Mouse (Mus musculus) liver, postnatal 0 days (tissue): ENCODE results near the gene Ubtf. TPM values are rescaled to one million over a fixed set of nuclear protein-coding genes. Genes with fewer than 3 reads are reported as not detected.
A peak's percentile ranks its signal among the peaks of the same experiment; 100 is the strongest.

Source experiments
- ATAC-seq: fragments of 200-750 bp; cut with Nextera tagmentation; 2 replicates; pipeline ENCODE4 v1.8.0; 2017; ENCODE audit warnings: mild to moderate bottlenecking, moderate library complexity
- DNase-seq: peaks from one replicate; pipeline ENCODE4 v3.0.0-alpha.2; 2016
- H3K27ac ChIP-seq: fragments of 300-500 bp; sonication (generic); 2 replicates; pipeline ENCODE4 v1.5.1; 2014; ENCODE audit warnings: antibody characterized with exemption, moderate library complexity, mild to moderate bottlenecking, low read depth
- H3K27me3 ChIP-seq: fragments of 300-500 bp; sonication (generic); 2 replicates; pipeline ENCODE4 v1.6.1; 2014; ENCODE audit warnings: low read length, control low read depth, mixed read lengths; ENCODE audit not compliant: insufficient read depth
- H3K36me3 ChIP-seq: fragments of 300-500 bp; sonication (generic); replicated peaks from 2 replicates; pipeline ENCODE4 v1.6.1; 2014; ENCODE audit warnings: mild to moderate bottlenecking, control low read depth, low read length, moderate library complexity, mixed read lengths; ENCODE audit not compliant: insufficient read depth
- H3K4me1 ChIP-seq: fragments of 300-500 bp; sonication (generic); 2 replicates; pipeline ENCODE4 v1.6.1; 2014; ENCODE audit warnings: antibody characterized with exemption, mild to moderate bottlenecking, control low read depth; ENCODE audit not compliant: insufficient read depth
- H3K4me2 ChIP-seq: fragments of 300-500 bp; sonication (generic); 2 replicates; pipeline ENCODE4 v1.6.1; 2014; ENCODE audit warnings: low read depth, mild to moderate bottlenecking, low read length, moderate library complexity, mixed read lengths
- H3K4me3 ChIP-seq: fragments of 300-500 bp; sonication (generic); 2 replicates; pipeline ENCODE4 v1.5.1; 2014; ENCODE audit warnings: low read depth, low read length
- H3K9ac ChIP-seq: fragments of 300-500 bp; sonication (generic); replicated peaks from 2 replicates; pipeline ENCODE4 v1.6.1; 2014; ENCODE audit warnings: mild to moderate bottlenecking, moderate library complexity
- H3K9me3 ChIP-seq: fragments of 300-500 bp; sonication (generic); 2 replicates; pipeline ENCODE4 v1.6.1; 2016; ENCODE audit warnings: mild to moderate bottlenecking, control low read depth, low read length, mixed read lengths
- CTCF ChIP-seq: sonication (generic); IDR thresholded peaks from 2 replicates; pipeline ENCODE4 v1.5.1; 2016; ENCODE audit warnings: antibody characterized with exemption, low read depth
- EP300 ChIP-seq: IDR thresholded peaks from 2 replicates; pipeline ENCODE4 v1.6.1; 2016; ENCODE audit warnings: antibody characterized with exemption, low read depth, mild to moderate bottlenecking
- WGBS: fragments of 180-500 bp; shearing (Covaris S2); extraction: QIAGEN DNeasy Blood & Tissue Kit; methylation state at CpG from one replicate; pipeline ENCODE4 v1.1.7; 2014; ENCODE audit not compliant: insufficient replicate concordance; 5-methylcytosine and 5-hydroxymethylcytosine counted together
- polyA plus RNA-seq: library from polyadenylated mRNA; unstranded; fragments of >200 nt; fragmentation: Nextera tagmentation; extraction: Ambion mirVana; gene quantifications from 2 replicates; pipeline ENCODE4 v1.2.1, GENCODE M21; 2015

Gene Ubtf
- polyA plus RNA-seq, 1 experiment from 2014 or later, result 32.5 TPM

GRCm38 (mm10) chr11:102308104-102308503 lies 11.4 kb downstream of the Ubtf start:
- DNase-seq (no peak), ATAC-seq (no peak)
- 81% methylated on average over 9 of the region's 9 CpGs for WGBS
- no peak overlapping the region for H3K9ac ChIP-seq
- no peak overlapping the region for H3K27ac ChIP-seq
- peaks cover 52% of the 10 kb centered on the region for H3K36me3 ChIP-seq
- H3K9me3 ChIP-seq, result no peaks in the 10 kb centered on the region
- H3K4me3 ChIP-seq, result no peak overlapping the region
- H3K27me3 ChIP-seq, result no peaks in the 10 kb centered on the region
- no peak overlapping the region for H3K4me2 ChIP-seq
- TF ChIP-seq EP300, result no peak
- no peak for TF ChIP-seq CTCF
- peaks cover 24% of the 10 kb centered on the region for H3K4me1 ChIP-seq

- Histone ChIP-seq H3K4me1 (peaks cover 13% of the 10 kb centered on the region), H3K4me2 (no peak overlapping the region), H3K27me3 (no peaks in the 10 kb centered on the region), H3K9ac (no peak overlapping the region), H3K4me3 (no peak overlapping the region), H3K36me3 (peaks cover 37% of the 10 kb centered on the region), H3K9me3 (no peaks in the 10 kb centered on the region), H3K27ac (no peak overlapping the region)
- 74% methylated on average over 3 of the region's 3 CpGs for WGBS
- ATAC-seq, result no peak
- no peak for DNase-seq
- TF ChIP-seq EP300 (no peak), CTCF (no peak)
Measured at GRCm38 (mm10) chr11:102305359-102305758, 14.2 kb downstream of the Ubtf start.

DNA sequence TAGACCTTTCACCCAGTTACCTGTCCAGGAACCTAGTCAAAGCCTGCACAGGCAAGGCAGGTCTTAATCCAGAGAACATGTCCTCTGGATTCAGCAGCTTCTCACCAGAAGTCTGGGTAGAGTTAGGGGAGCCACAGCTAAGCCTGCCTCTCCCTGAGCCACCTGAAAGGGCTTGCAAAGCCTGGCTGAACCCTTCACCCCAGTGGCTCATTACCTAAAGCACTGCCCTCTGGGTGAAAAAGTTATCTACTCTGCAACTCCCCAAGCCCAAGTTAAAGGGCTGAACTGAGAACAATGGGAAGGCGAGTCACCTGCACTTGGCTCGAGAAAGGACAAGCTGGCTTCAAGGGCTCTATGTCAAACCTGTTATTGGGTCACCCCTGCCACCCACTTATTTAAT lies 15.4 kb downstream of the Ubtf start:
- Histone ChIP-seq H3K9ac (no peak overlapping the region), H3K4me2 (no peak overlapping the region), H3K9me3 (no peaks in the 10 kb centered on the region; the same call in 1 of the 2 replicates), H3K36me3 (peaks cover 26% of the 10 kb centered on the region), H3K4me1 (peaks cover under 1% of the 10 kb centered on the region), H3K27me3 (no peaks in the 10 kb centered on the region), H3K27ac (no peak overlapping the region), H3K4me3 (no peak overlapping the region)
- ATAC-seq, result no peak
- WGBS, result 67% methylated on average over 2 of the region's 2 CpGs
- TF ChIP-seq EP300, result no peak
- TF ChIP-seq CTCF, result no peak
- no peak for DNase-seq

- no peak for ATAC-seq
Measured at GRCm38 (mm10) chr11:102299839-102300238, 19.7 kb downstream of the Ubtf start.

DNA sequence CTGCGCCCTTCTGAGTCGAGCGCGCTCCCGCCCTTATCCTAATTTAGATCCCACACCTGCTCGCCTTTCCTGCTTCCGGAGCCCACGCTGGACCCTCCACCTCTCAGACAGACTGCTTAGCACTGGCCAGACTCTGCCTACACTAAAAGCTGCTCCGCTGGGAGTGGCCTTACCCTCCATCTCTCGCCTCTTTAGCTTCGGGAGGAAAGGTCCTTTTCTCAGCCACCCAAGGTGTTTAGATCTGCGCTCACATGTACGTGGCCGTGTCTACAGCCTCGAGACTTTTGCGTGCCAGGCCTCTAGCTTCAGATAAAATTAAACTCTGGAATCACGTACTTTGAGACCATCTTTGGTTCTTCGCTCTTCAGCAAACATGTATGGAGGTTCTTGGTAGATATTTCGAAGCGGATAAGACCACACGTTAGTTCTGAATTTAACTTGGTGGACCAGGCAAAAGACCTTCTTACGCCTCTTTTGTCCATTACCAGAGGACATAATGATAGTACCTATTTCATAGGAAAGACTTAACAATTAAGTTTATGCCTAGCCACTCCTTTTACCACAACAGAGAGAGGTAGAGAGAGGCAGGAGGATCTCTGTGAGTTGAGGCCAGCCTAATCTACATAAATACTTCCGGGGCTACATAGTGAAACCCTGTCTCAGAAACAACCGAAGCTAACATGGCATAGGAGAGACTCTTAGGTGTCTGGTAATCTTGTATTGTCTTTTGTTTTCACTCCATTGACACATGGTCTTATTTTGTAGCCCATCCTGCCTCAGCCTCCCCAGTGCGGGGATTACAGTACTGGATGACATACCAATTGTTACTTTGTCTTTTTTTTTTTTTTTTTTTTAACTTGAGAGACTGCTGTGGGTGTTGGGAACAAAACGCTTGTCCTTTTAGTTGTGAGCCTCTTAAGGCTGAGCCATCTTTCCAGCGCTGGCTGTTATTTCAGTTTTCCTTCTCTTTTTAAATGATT lies 21.7 kb downstream of the Ubtf start:
- peaks cover 17% of the 10 kb centered on the region for H3K36me3 ChIP-seq
- peaks cover 20% of the 10 kb centered on the region for H3K4me1 ChIP-seq
- H3K27me3 ChIP-seq, result no peaks in the 10 kb centered on the region
- WGBS, result 21% methylated on average over 27 of the region's 27 CpGs
- peak overlapping the region; percentile 82 for H3K9ac ChIP-seq
- TF ChIP-seq EP300 (no peak), CTCF (no peak)
- H3K4me2 ChIP-seq, result peak overlapping the region; percentile 97
- peak overlapping the region; percentile 100 for H3K27ac ChIP-seq
- H3K9me3 ChIP-seq, result no peaks in the 10 kb centered on the region; the same call in 1 of the 2 replicates
- H3K4me3 ChIP-seq, result peak overlapping the region; percentile 93
- DNase-seq (no peak), ATAC-seq (no peak)

More at GRCm38 (mm10) chr11:102299839-102300238, 19.7 kb downstream of the Ubtf start:
- 11% methylated on average over 1 of the region's 1 CpGs for WGBS
- peaks cover 20% of the 10 kb centered on the region for H3K4me1 ChIP-seq
- no peak overlapping the region for H3K27ac ChIP-seq
- H3K9ac ChIP-seq, result no peak overlapping the region
- no peaks in the 10 kb centered on the region; the same call in 1 of the 2 replicates for H3K9me3 ChIP-seq
- TF ChIP-seq CTCF (peak; percentile 82), EP300 (no peak)
- H3K4me2 ChIP-seq, result no peak overlapping the region
- no peak overlapping the region for H3K4me3 ChIP-seq
- H3K36me3 ChIP-seq, result no peaks in the 10 kb centered on the region
- peak; percentile 85 for DNase-seq
- H3K27me3 ChIP-seq, result no peaks in the 10 kb centered on the region

- peak within 1 kb of the TSS; percentile 93 for H3K4me3 ChIP-seq
- peak within 1 kb of the TSS; percentile 100 for H3K27ac ChIP-seq
- peaks cover 26% of the 10 kb centered on the region for H3K36me3 ChIP-seq
- no peaks in the 10 kb centered on the region for H3K27me3 ChIP-seq
- TF ChIP-seq EP300 (no peak), CTCF (peak; percentile 5; the same call in 1 of the 2 replicates)
- peak within 1 kb of the TSS; percentile 97 for H3K4me2 ChIP-seq
- ATAC-seq (peak; percentile 92), DNase-seq (peak; percentile 99)
- peak within 1 kb of the TSS; percentile 97 for H3K9ac ChIP-seq
- H3K4me1 ChIP-seq, result peaks cover 20% of the 10 kb centered on the region
- under 1% methylated on average over 47 of the region's 125 CpGs for WGBS
- H3K9me3 ChIP-seq, result no peaks in the 10 kb centered on the region; the same call in 1 of the 2 replicates
Measured at GRCm38 (mm10) chr11:102296491-102297472, 22.8 kb downstream of the Ubtf start, which contains the start of gene Atxn7l3. Gene Atxn7l3, minus strand, starts transcription at chr11:102296631.
